7 mouse cellular contexts compared by ENCODE assay signal in the genomic region with DNA sequence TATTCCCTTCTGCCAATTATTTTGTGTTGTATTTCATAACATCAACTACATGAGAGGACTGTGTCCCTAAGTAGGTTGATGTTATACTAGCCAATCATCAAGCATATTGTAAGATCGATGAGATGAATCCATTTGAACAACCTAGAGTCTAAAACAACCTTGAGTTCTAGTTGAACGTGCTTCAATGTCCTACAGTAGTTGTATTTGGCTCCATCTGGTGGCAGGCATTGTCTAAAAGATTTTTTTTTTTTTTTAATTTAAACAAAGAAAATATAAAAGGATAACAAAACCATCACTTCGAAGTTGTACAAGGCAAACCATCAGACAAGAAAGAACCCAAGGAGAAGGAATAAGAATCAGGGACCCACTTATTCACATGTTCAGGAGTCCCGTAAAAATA.
A peak's percentile ranks its signal among the peaks of the same experiment; 100 is the strongest.
DNase-seq lines count a peak whose midpoint lies in the region; ATAC-seq and TF ChIP-seq lines count a peak whose summit lies in the region.

No protein-coding gene starts in this region.

- in situ Hi-C loops in Patski (cut with MboI; ENCODE audit: low pct_unique_long_range_greater_than_20kb), result loop anchor here (5.0 kb wide), 1 partner anchor 125 kb away; no protein-coding TSS in a partner anchor

- H3K27ac ChIP-seq in kidney, postnatal 0 days, result no peak overlapping the region

- 57% methylated on average over 4 of the region's 4 CpGs for WGBS in kidney, postnatal 0 days

- no peaks in the 10 kb centered on the region for H3K36me3 ChIP-seq in kidney, postnatal 0 days (ENCODE audit: insufficient read depth, low read length)

- no peak for ATAC-seq in kidney, postnatal 0 days (replicated peaks; ENCODE audit: low FRiP score, low read depth)
- no peak for ATAC-seq in Patski

- no peak overlapping the region for H3K4me2 ChIP-seq in kidney, postnatal 0 days (ENCODE audit: low read length)

- DNase-seq in kidney, postnatal 0 days (ENCODE audit: low spot score), result peak; percentile 58
- DNase-seq in kidney, adult 11 months, result no peak
- DNase-seq in lung, postnatal 14 days, result peak; percentile 1
- DNase-seq in lung, postnatal 4 days, result no peak
- no peak for DNase-seq in Patski (ENCODE audit: low read depth, low spot score)
- DNase-seq in retina, embryonic 14.5 days (ENCODE audit: low spot score), result peak; percentile 37
- no peak for DNase-seq in ovary, postnatal 14 days (ENCODE audit: low spot score)

- no peaks in the 10 kb centered on the region for H3K4me1 ChIP-seq in kidney, postnatal 0 days (replicated peaks; ENCODE audit: insufficient read depth, low read length)

- H3K9me3 ChIP-seq in kidney, postnatal 0 days (replicated peaks; ENCODE audit: low read length), result no peaks in the 10 kb centered on the region

- POLR2A ChIA-PET in Patski (lab: Charles Lee), result no interaction called here

- peak; percentile 61 for TF ChIP-seq CTCF in kidney, postnatal 0 days (IDR thresholded peaks at IDR 0.05; ENCODE audit: low read depth)
- TF ChIP-seq CTCF in Patski (IDR thresholded peaks at IDR 0.05), result peak; percentile 31

- CTCF ChIA-PET in Patski (lab: Charles Lee), result no interaction called here

- H3K9ac ChIP-seq in kidney, postnatal 0 days (ENCODE audit: low read depth, low read length), result no peak overlapping the region

- no peaks in the 10 kb centered on the region for H3K27me3 ChIP-seq in kidney, postnatal 0 days (ENCODE audit: insufficient read depth, low read length)
- H3K27me3 ChIP-seq in Patski, result peaks cover 40% of the 10 kb centered on the region

- no peak overlapping the region for H3K4me3 ChIP-seq in kidney, postnatal 0 days (replicated peaks; ENCODE audit: low read depth, low read length)

Comparison
In these comparisons a context has a peak if more than half of its experiments do, and no peak if none do; other contexts are left out.
1. DNase-seq: peak in kidney, postnatal 0 days (single experiment), lung, postnatal 14 days (single experiment) and retina, embryonic 14.5 days (single experiment); none in kidney, adult 11 months (single experiment), lung, postnatal 4 days (0 of 2), Patski (single experiment) and ovary, postnatal 14 days (single experiment).